In the genomic region with DNA sequence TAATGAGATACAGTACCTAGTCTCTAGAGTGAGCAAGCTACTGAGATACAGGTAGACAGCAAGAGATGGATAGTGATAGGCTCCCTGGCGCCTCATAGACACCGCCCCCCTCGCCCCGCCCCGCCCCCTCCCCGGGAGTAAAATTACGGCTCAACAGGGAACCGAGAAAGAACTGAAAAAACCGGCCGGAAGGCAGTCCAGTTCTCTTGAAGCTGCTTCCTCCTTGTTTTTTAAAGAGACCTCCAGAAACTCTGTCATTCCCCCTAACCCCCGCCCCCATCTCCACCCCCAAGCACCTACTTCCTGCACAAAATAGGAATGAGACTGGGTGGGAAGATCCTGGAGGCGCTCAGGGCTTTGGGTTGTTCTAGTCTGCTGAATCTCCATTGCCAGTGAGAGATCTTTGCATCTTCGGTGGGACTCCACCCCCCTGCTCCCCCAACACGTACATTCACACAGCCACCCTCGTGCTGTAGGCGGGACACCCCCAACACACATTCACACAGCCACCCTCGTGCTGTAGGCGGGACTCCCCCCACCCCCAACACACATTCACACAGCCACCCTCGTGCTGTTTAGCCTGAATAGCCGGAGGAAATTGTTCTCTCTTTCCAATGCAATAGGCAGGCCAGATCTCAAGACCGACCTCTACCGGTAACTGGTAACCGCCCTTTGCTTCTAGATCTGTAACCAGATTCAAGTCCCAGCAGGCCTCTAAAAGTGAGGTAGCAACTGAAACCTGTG, we compare ENCODE assay signal across 8 mouse cellular contexts. TPM values are rescaled to one million over a fixed set of nuclear protein-coding genes. Genes with fewer than 3 reads are reported as not detected.
DNase-seq lines count a peak whose midpoint lies in the region; ATAC-seq and TF ChIP-seq lines count a peak whose summit lies in the region.

No protein-coding gene starts in this region.

- no peaks in the 10 kb centered on the region for H3K36me3 ChIP-seq in erythroblast, embryonic 14.5 days (ENCODE audit: control insufficient read depth)
- H3K36me3 ChIP-seq in heart, embryonic 11.5 days (ENCODE audit: control insufficient read depth, insufficient read depth, low read length), result no peaks in the 10 kb centered on the region
- H3K36me3 ChIP-seq in kidney, embryonic 15.5 days, result no peaks in the 10 kb centered on the region

- H3K27me3 ChIP-seq in erythroblast, embryonic 14.5 days (ENCODE audit: control insufficient read depth), result no peaks in the 10 kb centered on the region
- H3K27me3 ChIP-seq in heart, embryonic 11.5 days (ENCODE audit: control insufficient read depth, insufficient read depth, low read length), result no peaks in the 10 kb centered on the region
- H3K27me3 ChIP-seq in kidney, embryonic 15.5 days, result no peaks in the 10 kb centered on the region

- TF ChIP-seq POLR2A in brain, embryonic 14.5 days (IDR thresholded peaks at IDR 0.05; ENCODE audit: borderline replicate concordance, extremely low read depth, insufficient read depth, insufficient read length, poor library complexity, severe bottlenecking), result no peak

- H3K4me2 ChIP-seq in heart, embryonic 11.5 days, result peak overlapping the region; percentile 78
- H3K4me2 ChIP-seq in kidney, embryonic 15.5 days, result peak overlapping the region; percentile 66

- H3K4me1 ChIP-seq in erythroblast, embryonic 14.5 days (ENCODE audit: control insufficient read depth), result peaks cover 59% of the 10 kb centered on the region
- H3K4me1 ChIP-seq in heart, embryonic 11.5 days (ENCODE audit: control insufficient read depth, insufficient read depth, low read length), result peaks cover 8% of the 10 kb centered on the region; the same call in 1 of the 2 replicates
- H3K4me1 ChIP-seq in kidney, embryonic 15.5 days, result 0 out of 2 replicates have a peak, but pooled peaks cover 7% of the 10 kb centered on the region

- peak overlapping the region; percentile 96 for H3K27ac ChIP-seq in heart, embryonic 11.5 days (ENCODE audit: low read depth, low read length)
- peak overlapping the region; percentile 93 for H3K27ac ChIP-seq in kidney, embryonic 15.5 days

- peak; percentile 73 for ATAC-seq in heart, embryonic 11.5 days (replicated peaks; ENCODE audit: insufficient number of reproducible peaks, low FRiP score, low TSS enrichment)
- peak; percentile 88 for ATAC-seq in kidney, embryonic 15.5 days (replicated peaks; ENCODE audit: low FRiP score)

- peak; percentile 48; the same call in 1 of the 2 replicates for TF ChIP-seq CTCF in brain, embryonic 14.5 days (IDR thresholded peaks at IDR 0.05; ENCODE audit: borderline replicate concordance, extremely low read depth, insufficient read depth, insufficient read length)

- peak overlapping the region; percentile 75 for H3K9ac ChIP-seq in heart, embryonic 11.5 days (ENCODE audit: low read depth, low read length)
- H3K9ac ChIP-seq in kidney, embryonic 15.5 days, result peak overlapping the region; percentile 42

- WGBS in heart, embryonic 11.5 days (ENCODE audit: insufficient replicate concordance), result 2% methylated on average over 23 of the region's 23 CpGs
- 2% methylated on average over 23 of the region's 23 CpGs for WGBS in kidney, embryonic 15.5 days

- no peaks in the 10 kb centered on the region for H3K9me3 ChIP-seq in erythroblast, embryonic 14.5 days (ENCODE audit: control insufficient read depth, low read length)
- no peaks in the 10 kb centered on the region for H3K9me3 ChIP-seq in heart, embryonic 11.5 days (replicated peaks; ENCODE audit: control insufficient read depth, low read length)
- H3K9me3 ChIP-seq in kidney, embryonic 15.5 days (replicated peaks), result no peaks in the 10 kb centered on the region

- peak overlapping the region; percentile 69 for H3K4me3 ChIP-seq in erythroblast, embryonic 14.5 days (replicated peaks)
- peak overlapping the region; percentile 32 for H3K4me3 ChIP-seq in heart, embryonic 11.5 days (ENCODE audit: low read depth, low read length)
- H3K4me3 ChIP-seq in kidney, embryonic 15.5 days (replicated peaks), result peak overlapping the region; percentile 43

- DNase-seq in CD4-positive helper T cell, adult 2 months (ENCODE audit: low read depth, low spot score), result peak; percentile 84
- DNase-seq in brain, embryonic 14.5 days (ENCODE audit: low read depth), result peak; percentile 86
- peak; percentile 87 for DNase-seq in liver
- DNase-seq in monocyte, adult 2 months (ENCODE audit: low read depth in 1 of 2, low spot score in 2 of 2), result peak; percentile 7 to 61
- peak; percentile 88 to 91 for DNase-seq in spleen, postnatal 36 days (ENCODE audit: low spot score in 2 of 2)

RNA-seq across cellular contexts. Expression of a gene that starts 26.4 kb away (rescaled TPM):
- 81.5 and 84.1 TPM in 2 replicates for polyA plus RNA-seq in brain, embryonic 14.5 days (2012; rRNA removed)
- 0.31 and 0.54 TPM in 2 replicates for polyA plus RNA-seq in erythroblast, embryonic 14.5 days (2012)
- polyA plus RNA-seq in heart, embryonic 11.5 days (2014; fragmentation: Nextera tagmentation; extraction: Ambion mirVana), result 68.0 and 70.8 TPM in 2 replicates
- polyA plus RNA-seq in kidney, embryonic 15.5 days (2015; fragmentation: Nextera tagmentation; extraction: Ambion mirVana), result 66.8 and 70.1 TPM in 2 replicates

RNA-seq across cellular contexts. Expression of a gene that starts 38.8 kb away (rescaled TPM):
- 30.2 and 31.4 TPM in 2 replicates for polyA plus RNA-seq in brain, embryonic 14.5 days (2012; rRNA removed)
- 0.20 and 0.42 TPM in 2 replicates for polyA plus RNA-seq in erythroblast, embryonic 14.5 days (2012)
- polyA plus RNA-seq in heart, embryonic 11.5 days (2014; fragmentation: Nextera tagmentation; extraction: Ambion mirVana), result 32.7 and 47.9 TPM in 2 replicates
- polyA plus RNA-seq in kidney, embryonic 15.5 days (2015; fragmentation: Nextera tagmentation; extraction: Ambion mirVana), result 26.0 and 26.5 TPM in 2 replicates

Comparison
In these comparisons a context has a peak if more than half of its experiments do, and no peak if none do; other contexts are left out.
1. Peak in every context shown above with its lines: DNase-seq, ATAC-seq, H3K4me3 ChIP-seq and H3K27ac ChIP-seq.
2. DNase-seq: peak in every context shown above with its lines; median percentile 90 in spleen, postnatal 36 days; 87 in liver; 86 in brain, embryonic 14.5 days; 84 in CD4-positive helper T cell, adult 2 months; 34 in monocyte, adult 2 months.
3. RNA of a gene that starts 26.4 kb away (polyA plus RNA-seq): 81.5 to 84.1 TPM in brain, embryonic 14.5 days, 68.0 to 70.8 TPM in heart, embryonic 11.5 days and 66.8 to 70.1 TPM in kidney, embryonic 15.5 days; 0.31 to 0.54 TPM in erythroblast, embryonic 14.5 days; every median in the first group is over 10 times any median in the second.
4. RNA of a gene that starts 38.8 kb away (polyA plus RNA-seq): 32.7 to 47.9 TPM in heart, embryonic 11.5 days, 30.2 to 31.4 TPM in brain, embryonic 14.5 days and 26.0 to 26.5 TPM in kidney, embryonic 15.5 days; 0.20 to 0.42 TPM in erythroblast, embryonic 14.5 days; every median in the first group is over 10 times any median in the second.